Mouse (Mus musculus) c-Kit-negative CD71-positive TER-119-positive erythroid progenitor cells, embryonic 14.5 days (primary cell): ENCODE results near the gene Gm13083.
"Not testable (repeated sequence)": the region's sequence is repeated elsewhere in the genome, so short reads cannot be mapped to it uniquely, and the experiment has no call there.

Experiments
- DNase-seq: peaks from one replicate; pipeline ENCODE4 v3.0.0-alpha.2; 2013; ENCODE audit warnings: low read depth, low spot score

The Gm13083 gene

GRCm38 (mm10) chr4:143614703-143615102, at the start of gene Gm13083:
TSS of gene Gm13083 (plus strand) at chr4:143615003.
- not testable (repeated sequence) for DNase-seq

DNA sequence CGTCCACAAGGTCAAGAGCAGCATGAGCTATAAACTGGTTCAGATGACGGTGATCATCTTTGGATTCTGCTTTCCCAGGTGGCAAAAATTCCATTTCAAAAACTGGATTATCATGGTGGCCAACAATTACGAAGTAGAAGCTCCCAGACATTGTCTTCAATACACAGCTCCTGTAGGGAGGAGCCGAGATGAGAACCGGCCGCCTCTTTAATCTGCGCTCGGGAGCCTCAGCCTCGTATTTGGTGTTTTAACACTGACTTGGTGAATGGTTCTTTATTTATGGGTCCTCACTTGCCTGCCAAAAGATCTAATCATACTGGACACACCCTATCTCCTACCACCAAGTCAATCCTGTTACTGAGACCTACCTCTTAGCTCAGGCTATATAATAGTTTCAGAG, 2.9 kb upstream of the Gm13083 start:
- not testable (repeated sequence) for DNase-seq

GRCm38 (mm10) chr4:143618101-143618500, 3.3 kb downstream of the Gm13083 start:
- not testable (repeated sequence) for DNase-seq

DNA sequence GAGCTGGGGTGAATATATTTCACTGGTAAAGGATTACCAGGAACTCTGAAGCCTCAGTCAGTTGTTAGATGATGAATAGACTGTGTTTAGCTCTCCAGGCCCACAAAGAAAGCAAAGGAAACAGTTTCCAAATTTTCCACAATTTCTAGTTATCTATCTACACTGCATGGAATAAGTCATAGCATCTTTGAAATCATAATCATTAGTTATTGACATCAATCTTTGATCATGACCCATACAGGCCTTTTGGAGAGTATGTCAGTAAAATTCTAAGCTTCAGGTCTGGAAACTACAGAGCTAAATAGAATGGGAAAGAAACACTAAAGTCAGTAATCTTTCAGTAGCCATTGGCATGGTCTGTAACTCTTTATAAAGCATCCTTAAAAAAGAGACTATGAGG, 42.3 kb downstream of the Gm13083 start, which contains the start of gene Gm13088:
TSS of gene Gm13088 (minus strand) at position 101 of the 400 bp plus-strand sequence.
- not testable (repeated sequence) for DNase-seq
